Mouse (Mus musculus) stomach, postnatal 0 days (tissue): ENCODE measurements around the gene Cdc42bpg.

Experiments
- CTCF ChIP-seq: IDR thresholded peaks from 2 replicates; pipeline ENCODE4 v1.5.1; 2016; ENCODE audit warnings: antibody characterized with exemption, low read depth, mild to moderate bottlenecking, moderate library complexity
- EP300 ChIP-seq: optimal IDR thresholded peaks from 2 replicates; pipeline ENCODE3; 2016; ENCODE audit warnings: antibody characterized with exemption

DNA sequence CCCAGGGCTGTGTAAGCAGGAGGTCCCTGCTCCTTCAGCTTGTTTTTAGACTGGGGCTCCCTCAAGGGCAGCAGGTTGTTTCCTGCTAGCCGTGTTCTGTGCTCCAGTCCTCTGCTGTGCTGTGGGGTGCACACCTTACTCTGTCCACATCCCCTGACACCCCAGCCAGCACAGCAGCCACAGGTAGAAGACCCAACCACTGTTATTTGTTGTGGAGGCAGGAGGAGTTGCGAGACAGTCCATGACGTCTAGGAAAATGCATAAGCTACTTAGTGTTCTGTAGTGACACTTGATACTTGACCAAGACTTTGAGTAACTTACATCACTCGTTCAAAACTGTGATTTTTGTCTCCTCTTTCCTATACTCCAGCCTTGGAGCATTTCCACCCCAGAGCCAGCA, 7.3 kb upstream of the Cdc42bpg start:
- no peak for TF ChIP-seq EP300
- TF ChIP-seq CTCF = no peak
